Mouse (Mus musculus) kidney, embryonic 15.5 days (tissue): ENCODE measurements around the gene Lmo2. TPM values are rescaled to one million over a fixed set of nuclear protein-coding genes. Genes with fewer than 3 reads are reported as not detected.
A peak's percentile ranks its signal among the peaks of the same experiment; 100 is the strongest.

Experiments
- ATAC-seq: fragments of 200-750 bp; cut with Nextera tagmentation; replicated peaks from 2 replicates; pipeline ENCODE4 v1.8.0; 2017; ENCODE audit warnings: moderate TSS enrichment; ENCODE audit not compliant: low FRiP score
- H3K27ac ChIP-seq: fragments of 300-500 bp; sonication (generic); 2 replicates; pipeline ENCODE4 v1.5.1; 2015; ENCODE audit warnings: mild to moderate bottlenecking, inconsistent platforms
- H3K27me3 ChIP-seq: fragments of 300-500 bp; sonication (generic); 2 replicates; pipeline ENCODE4 v1.6.1; 2015; ENCODE audit warnings: inconsistent platforms
- H3K36me3 ChIP-seq: fragments of 300-500 bp; sonication (generic); 2 replicates; pipeline ENCODE4 v1.6.1; 2015; ENCODE audit warnings: inconsistent platforms
- H3K4me1 ChIP-seq: fragments of 300-500 bp; sonication (generic); 2 replicates; pipeline ENCODE4 v1.6.1; 2015; ENCODE audit warnings: inconsistent platforms
- H3K4me2 ChIP-seq: fragments of 300-500 bp; sonication (generic); 2 replicates; pipeline ENCODE4 v1.6.1; 2015; ENCODE audit warnings: moderate library complexity, mild to moderate bottlenecking, inconsistent platforms
- H3K4me3 ChIP-seq: fragments of 300-500 bp; sonication (generic); replicated peaks from 2 replicates; pipeline ENCODE4 v1.5.1; 2015; ENCODE audit warnings: mild to moderate bottlenecking, inconsistent platforms
- H3K9ac ChIP-seq: fragments of 300-500 bp; sonication (generic); 2 replicates; pipeline ENCODE4 v1.6.1; 2015; ENCODE audit warnings: mild to moderate bottlenecking, inconsistent platforms
- H3K9me3 ChIP-seq: fragments of 300-500 bp; sonication (generic); replicated peaks from 2 replicates; pipeline ENCODE4 v1.6.1; 2016; ENCODE audit warnings: inconsistent platforms
- WGBS: fragments of 180-500 bp; shearing (Covaris S2); methylation state at CpG from one replicate; pipeline ENCODE4 v1.1.7; 2015; ENCODE audit warnings: mixed read lengths; 5-methylcytosine and 5-hydroxymethylcytosine counted together
- polyA plus RNA-seq: library from polyadenylated mRNA; unstranded; fragments of >200 nt; fragmentation: Nextera tagmentation; extraction: Ambion mirVana; gene quantifications from 2 replicates; pipeline ENCODE4 v1.2.1, GENCODE M21; 2015

Gene Lmo2
- polyA plus RNA-seq, 1 experiment from 2014 or later = 32.1 TPM

- Histone ChIP-seq H3K4me3 (peak within 1 kb of the TSS; percentile 97), H3K4me1 (peaks cover 18% of the 10 kb centered on the region), H3K27ac (peak within 1 kb of the TSS; percentile 77), H3K36me3 (peaks cover 9% of the 10 kb centered on the region), H3K4me2 (peak within 1 kb of the TSS; percentile 74), H3K9me3 (no peaks in the 10 kb centered on the region; the same call in 1 of the 2 replicates), H3K27me3 (no peaks in the 10 kb centered on the region), H3K9ac (peak within 1 kb of the TSS; percentile 86)
- peak; percentile 72 for ATAC-seq
- under 1% methylated on average over 32 of the region's 32 CpGs for WGBS
Measured at GRCm38 (mm10) chr2:104028139-104028723, 70.4 kb downstream of the Lmo2 start, which contains the start of gene 4931422A03Rik. TSS of gene 4931422A03Rik (minus strand) at chr2:104028361.

GRCm38 (mm10) chr2:104029074-104029473, 71.3 kb downstream of the Lmo2 start:
- H3K4me3 ChIP-seq = peak overlapping the region; percentile 97
- no peaks in the 10 kb centered on the region; the same call in 1 of the 2 replicates for H3K9me3 ChIP-seq
- WGBS = 67% methylated on average over 2 of the region's 2 CpGs
- H3K4me2 ChIP-seq = peak overlapping the region; percentile 74
- H3K36me3 ChIP-seq = peaks cover 16% of the 10 kb centered on the region
- H3K9ac ChIP-seq = no peak overlapping the region
- H3K4me1 ChIP-seq = peaks cover 18% of the 10 kb centered on the region
- no peak for ATAC-seq
- no peak overlapping the region for H3K27ac ChIP-seq
- no peaks in the 10 kb centered on the region for H3K27me3 ChIP-seq

DNA sequence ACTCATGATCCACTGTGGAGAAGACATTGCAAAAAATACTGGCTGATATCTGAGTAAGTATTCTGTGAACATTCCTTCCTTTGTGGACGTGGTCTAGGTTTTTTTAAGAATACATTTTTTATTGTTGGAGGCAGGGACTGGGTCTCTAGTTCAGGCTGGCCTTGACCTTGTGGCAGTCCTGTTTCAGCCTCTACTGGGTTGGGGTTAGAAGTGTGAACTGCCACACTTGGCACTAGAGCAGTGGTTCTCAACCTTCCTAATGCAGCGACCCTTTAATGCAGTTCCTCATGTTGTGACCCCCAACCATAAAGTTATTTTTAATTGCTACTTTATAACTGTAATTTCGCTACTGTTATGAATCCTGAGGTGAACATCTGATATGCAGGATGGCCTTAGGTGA, 72.6 kb downstream of the Lmo2 start:
- H3K4me2 ChIP-seq = no peak overlapping the region
- H3K36me3 ChIP-seq = peaks cover 26% of the 10 kb centered on the region
- H3K27me3 ChIP-seq = no peaks in the 10 kb centered on the region
- H3K4me3 ChIP-seq = no peak overlapping the region
- H3K27ac ChIP-seq = no peak overlapping the region
- no peak overlapping the region for H3K9ac ChIP-seq
- no peak for ATAC-seq
- WGBS = 74% methylated on average over 3 of the region's 3 CpGs
- H3K4me1 ChIP-seq = peaks cover 18% of the 10 kb centered on the region
- H3K9me3 ChIP-seq = no peaks in the 10 kb centered on the region

Other genes with a start within 250 kb of the Lmo2 start
- 25.3 and 27.4 TPM in 2 replicates for gene Nat10, start 196.7 kb upstream of the Lmo2 start, polyA plus RNA-seq
- 330 and 337 TPM in 2 replicates for gene Caprin1, start 160.3 kb upstream of the Lmo2 start, polyA plus RNA-seq
- gene Fbxo3, start 69.7 kb downstream of the Lmo2 start, polyA plus RNA-seq = 54.3 and 56.6 TPM in 2 replicates
- gene 4931422A03Rik, start 70.4 kb downstream of the Lmo2 start, polyA plus RNA-seq = 1.8 and 2.1 TPM in 2 replicates
- gene Gm10912, start 107.8 kb downstream of the Lmo2 start, polyA plus RNA-seq = not detected in 2 replicates
- gene Gm10799, start 110.6 kb downstream of the Lmo2 start, polyA plus RNA-seq = not detected in 2 replicates
- gene Cd59b, start 111.9 kb downstream of the Lmo2 start, polyA plus RNA-seq = 6.9 and 7.3 TPM in 2 replicates
- 39.8 and 41.6 TPM in 2 replicates for gene Cd59a, start 137.8 kb downstream of the Lmo2 start, polyA plus RNA-seq
- gene A930018P22Rik, start 164.8 kb downstream of the Lmo2 start, polyA plus RNA-seq = 0.19 TPM in 1 of 2 replicates, not detected in the other